Mouse (Mus musculus) lung, embryonic 15.5 days (tissue): ENCODE results near the gene Gins2. TPM values are rescaled to one million over a fixed set of nuclear protein-coding genes. Genes with fewer than 3 reads are reported as not detected.

ENCODE experiments used
- ATAC-seq: fragments of 200-750 bp; cut with Nextera tagmentation; 2 replicates; pipeline ENCODE4 v1.8.0; 2017; ENCODE audit warnings: moderate number of reproducible peaks, borderline replicate concordance; ENCODE audit not compliant: low FRiP score, low TSS enrichment; ENCODE audit errors: extremely low read depth
- H3K27ac ChIP-seq: fragments of 300-500 bp; sonication (generic); 2 replicates; pipeline ENCODE4 v1.5.1; 2015; ENCODE audit warnings: moderate library complexity, mild to moderate bottlenecking, inconsistent platforms
- H3K27me3 ChIP-seq: fragments of 300-500 bp; sonication (generic); 2 replicates; pipeline ENCODE4 v1.6.1; 2015; ENCODE audit warnings: inconsistent platforms
- H3K36me3 ChIP-seq: fragments of 300-500 bp; sonication (generic); 2 replicates; pipeline ENCODE4 v1.6.1; 2015; ENCODE audit warnings: inconsistent platforms
- H3K4me1 ChIP-seq: fragments of 300-500 bp; sonication (generic); 2 replicates; pipeline ENCODE4 v1.6.1; 2015; ENCODE audit warnings: inconsistent platforms
- H3K4me2 ChIP-seq: fragments of 300-500 bp; sonication (generic); 2 replicates; pipeline ENCODE4 v1.6.1; 2015; ENCODE audit warnings: inconsistent platforms, mild to moderate bottlenecking, moderate library complexity
- H3K4me3 ChIP-seq: fragments of 300-500 bp; sonication (generic); 2 replicates; pipeline ENCODE4 v1.5.1; 2015; ENCODE audit warnings: mild to moderate bottlenecking, inconsistent platforms
- H3K9ac ChIP-seq: fragments of 300-500 bp; sonication (generic); 2 replicates; pipeline ENCODE4 v1.6.1; 2015; ENCODE audit warnings: inconsistent platforms
- H3K9me3 ChIP-seq: fragments of 300-500 bp; sonication (generic); 2 replicates; pipeline ENCODE4 v1.6.1; 2016; ENCODE audit warnings: inconsistent platforms
- WGBS: fragments of 180-500 bp; shearing (Covaris S2); methylation state at CpG from one replicate; pipeline ENCODE4 v1.1.7; 2015; 5-methylcytosine and 5-hydroxymethylcytosine counted together
- microRNA-seq: library from miRNA; unstranded; fragments of <30 nt; microRNA quantifications from one replicate; pipeline ENCODE4, GENCODE M21; 2016
- polyA plus RNA-seq: library from polyadenylated mRNA; unstranded; fragments of >200 nt; fragmentation: Nextera tagmentation; extraction: Ambion mirVana; gene quantifications from 2 replicates; pipeline ENCODE4 v1.2.1, GENCODE M21; 2015

Gins2 gene
- polyA plus RNA-seq, 1 experiment from 2014 or later: 117 TPM

DNA sequence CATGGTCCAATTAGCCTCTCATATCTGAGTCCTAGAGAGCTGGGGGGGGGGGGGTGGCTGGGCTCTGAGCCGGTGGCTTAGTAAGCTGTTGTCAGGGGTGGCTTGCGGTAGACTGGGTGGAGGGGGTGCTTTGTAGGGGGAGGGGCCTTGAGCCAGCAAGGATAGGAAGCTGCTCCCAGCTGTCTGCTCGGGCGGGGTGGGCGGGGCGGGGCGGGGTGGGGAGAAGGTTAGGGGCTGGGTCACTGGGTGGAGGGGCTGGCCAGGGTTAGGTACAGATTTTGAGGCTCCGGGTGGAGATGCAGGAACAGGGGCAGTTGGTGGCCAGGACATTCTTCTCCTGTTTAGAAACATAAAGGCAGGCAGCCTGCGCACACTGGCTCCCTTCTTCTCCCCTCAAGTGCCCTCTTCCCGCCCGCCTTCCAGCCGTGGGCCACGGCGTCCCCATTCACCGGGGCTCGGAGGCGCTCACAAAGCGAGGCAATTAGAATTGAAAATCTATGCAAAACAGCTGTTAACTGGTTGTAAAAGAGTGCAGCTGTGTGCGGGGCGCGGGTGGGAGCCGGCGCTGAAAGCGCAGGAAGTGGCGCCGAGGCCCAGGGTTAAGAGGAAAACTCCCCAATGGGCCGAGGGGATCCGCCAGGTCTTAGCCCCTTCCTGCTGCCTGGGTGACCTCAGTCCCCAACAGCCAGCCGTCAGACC lies 56.4 kb downstream of the Gins2 start:
- no peaks in the 10 kb centered on the region for H3K27me3 ChIP-seq
- ATAC-seq: peak; percentile 3; the same call in 1 of the 2 replicates
- H3K9me3 ChIP-seq: no peaks in the 10 kb centered on the region
- H3K4me1 ChIP-seq: peaks cover 84% of the 10 kb centered on the region
- H3K27ac ChIP-seq: peak overlapping the region; percentile 77
- peak overlapping the region; percentile 47 for H3K4me2 ChIP-seq
- 9% methylated on average over 28 of the region's 29 CpGs for WGBS
- no peaks in the 10 kb centered on the region for H3K36me3 ChIP-seq
- H3K4me3 ChIP-seq: no peak overlapping the region
- peak overlapping the region; percentile 23; the same call in 1 of the 2 replicates for H3K9ac ChIP-seq

DNA sequence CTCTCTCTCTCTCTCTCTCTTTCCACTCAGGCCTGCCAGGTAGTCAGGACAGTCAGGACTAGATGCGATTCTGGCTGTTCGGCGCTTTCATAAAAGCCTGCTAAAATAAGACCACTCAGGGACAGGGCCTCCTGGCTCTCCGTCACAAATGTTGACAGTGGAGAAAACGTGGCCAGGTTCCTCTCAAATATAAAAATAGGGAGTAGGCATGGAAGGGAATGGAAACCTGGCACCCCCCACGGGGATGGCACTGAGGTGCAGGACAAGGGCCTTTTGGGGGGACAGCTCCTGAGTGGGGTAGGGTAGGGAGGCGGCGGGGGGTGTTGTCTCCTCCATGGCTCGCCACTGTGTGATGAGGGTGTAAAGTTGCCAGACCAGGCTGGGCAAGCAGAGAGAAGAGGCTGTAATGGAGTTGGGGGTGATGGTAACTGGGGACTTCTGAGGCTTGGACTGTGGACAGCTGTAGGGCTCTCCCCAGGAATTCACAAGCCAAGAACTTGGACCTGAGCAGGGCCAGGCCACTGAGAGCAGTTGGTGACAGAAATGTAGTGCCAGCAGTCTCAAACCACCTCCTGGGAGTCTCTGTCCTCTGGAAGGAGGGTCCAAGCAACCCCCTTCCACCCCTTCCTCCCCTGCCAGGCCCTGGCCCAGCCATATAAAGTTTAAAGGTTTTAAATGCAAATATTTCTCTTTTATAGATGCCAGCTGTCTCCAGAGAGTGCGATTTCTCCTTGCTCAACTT lies 57.2 kb downstream of the Gins2 start:
- no peak for ATAC-seq
- no peaks in the 10 kb centered on the region for H3K27me3 ChIP-seq
- no peak overlapping the region for H3K4me3 ChIP-seq
- H3K27ac ChIP-seq: peak overlapping the region; percentile 77
- no peaks in the 10 kb centered on the region for H3K9me3 ChIP-seq
- 50% methylated on average over 10 of the region's 10 CpGs for WGBS
- no peak overlapping the region for H3K9ac ChIP-seq
- H3K36me3 ChIP-seq: no peaks in the 10 kb centered on the region
- H3K4me2 ChIP-seq: peak overlapping the region; percentile 12; the same call in 1 of the 2 replicates
- peaks cover 83% of the 10 kb centered on the region for H3K4me1 ChIP-seq

DNA sequence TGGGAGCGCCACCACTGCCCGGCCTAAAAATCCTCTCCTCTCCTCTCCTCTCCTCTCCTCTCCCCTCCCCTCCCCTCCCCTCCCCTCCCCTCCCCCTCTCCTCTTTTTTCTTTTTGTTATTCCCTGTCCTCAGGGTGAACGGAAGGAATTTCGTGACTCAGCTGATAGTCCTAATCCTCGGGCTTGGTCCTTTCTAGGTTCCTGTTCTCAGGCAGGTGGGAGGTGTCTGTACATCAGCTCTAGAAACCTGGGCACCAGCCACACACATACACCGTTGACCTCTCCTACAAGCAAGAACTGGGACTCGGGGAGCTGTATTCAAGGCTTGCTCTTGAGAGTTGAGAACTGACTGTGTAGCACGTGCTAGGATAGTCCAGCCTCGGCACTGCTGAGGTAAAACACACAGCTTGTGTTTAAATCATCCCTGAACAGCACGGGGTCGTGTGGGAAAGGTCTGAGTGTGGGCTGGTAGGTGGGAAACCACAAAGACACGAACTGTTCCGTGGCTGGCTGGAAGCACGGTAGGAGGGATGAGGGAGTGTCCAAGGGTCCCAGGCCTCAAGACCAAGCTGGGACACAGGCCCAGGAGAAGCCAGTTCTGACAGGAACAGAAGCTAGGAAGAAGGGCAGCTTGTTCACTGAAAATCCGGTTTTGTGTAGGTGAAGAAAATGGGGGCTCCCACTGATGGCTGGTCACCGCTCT lies 58.0 kb downstream of the Gins2 start:
- Histone ChIP-seq H3K27me3 (no peaks in the 10 kb centered on the region), H3K27ac (peak overlapping the region; percentile 77; the same call in 1 of the 2 replicates), H3K36me3 (no peaks in the 10 kb centered on the region), H3K9me3 (no peaks in the 10 kb centered on the region), H3K4me2 (no peak overlapping the region), H3K9ac (no peak overlapping the region; the same call in 1 of the 2 replicates), H3K4me1 (peaks cover 83% of the 10 kb centered on the region), H3K4me3 (no peak overlapping the region)
- no peak for ATAC-seq
- 56% methylated on average over 15 of the region's 16 CpGs for WGBS

DNA sequence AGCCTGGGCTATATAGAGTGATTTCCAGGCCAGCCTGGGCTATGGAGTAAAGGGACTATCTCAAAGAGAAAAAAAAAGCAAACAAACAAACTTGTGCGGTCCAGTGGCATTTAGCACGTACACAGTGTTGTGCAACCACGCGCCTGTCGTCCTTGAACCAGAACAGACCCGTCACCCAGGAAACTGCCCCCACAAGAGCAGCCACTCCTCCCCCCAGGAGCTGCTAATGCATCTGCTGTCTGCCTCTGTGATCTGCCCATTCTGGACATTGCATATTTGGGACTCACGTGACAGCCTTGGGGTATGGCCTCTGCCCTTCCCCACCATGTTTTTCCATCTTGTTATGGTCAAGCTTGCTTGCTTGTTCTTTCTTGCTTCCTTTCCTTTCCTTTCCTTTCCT lies 59.9 kb downstream of the Gins2 start:
- Histone ChIP-seq H3K4me3 (no peak overlapping the region), H3K4me1 (peaks cover 78% of the 10 kb centered on the region), H3K9me3 (no peaks in the 10 kb centered on the region), H3K36me3 (no peaks in the 10 kb centered on the region), H3K27me3 (no peaks in the 10 kb centered on the region), H3K4me2 (no peak overlapping the region), H3K9ac (no peak overlapping the region), H3K27ac (no peak overlapping the region)
- no peak for ATAC-seq
- 41% methylated on average over 7 of the region's 7 CpGs for WGBS

Small RNA genes within 50 kb of the gene (microRNA-seq; reads per million reads assigned to microRNA genes)
- gene Mir7687: not detected

Other genes starting within 250 kb of the Gins2 start
- gene 1190005I06Rik, start 58.3 kb upstream of the Gins2 start, polyA plus RNA-seq: 5.1 and 5.8 TPM in 2 replicates
- gene Gm27021, start 78.8 kb upstream of the Gins2 start, polyA plus RNA-seq: 2.3 TPM in 2 replicates
- 1,022 and 1,082 TPM in 2 replicates for gene Cox4i1, start 78.9 kb upstream of the Gins2 start, polyA plus RNA-seq
- gene Emc8, start 79.3 kb upstream of the Gins2 start, polyA plus RNA-seq: 264 and 278 TPM in 2 replicates
- 16.4 and 18.1 TPM in 2 replicates for gene Irf8, start 147.1 kb upstream of the Gins2 start, polyA plus RNA-seq